Mouse (Mus musculus) forebrain, embryonic 13.5 days (tissue): ENCODE results near the gene Rad51ap2. TPM values are rescaled to one million over a fixed set of nuclear protein-coding genes. Genes with fewer than 3 reads are reported as not detected.

Experiments used
- ATAC-seq: fragments of 200-750 bp; cut with Nextera tagmentation; 2 replicates; pipeline ENCODE4 v1.8.0; 2017
- H3K27ac ChIP-seq: fragments of 300-500 bp; sonication (generic); 2 replicates; pipeline ENCODE4 v1.5.1; 2015; ENCODE audit warnings: inconsistent platforms, mild to moderate bottlenecking, moderate library complexity
- H3K27me3 ChIP-seq: fragments of 300-500 bp; sonication (generic); 2 replicates; pipeline ENCODE4 v1.6.1; 2015; ENCODE audit warnings: mild to moderate bottlenecking, inconsistent platforms
- H3K36me3 ChIP-seq: fragments of 300-500 bp; sonication (generic); 2 replicates; pipeline ENCODE4 v1.6.1; 2015; ENCODE audit warnings: mild to moderate bottlenecking, inconsistent platforms; ENCODE audit not compliant: poor library complexity, severe bottlenecking
- H3K4me1 ChIP-seq: fragments of 300-500 bp; sonication (generic); 2 replicates; pipeline ENCODE4 v1.6.1; 2015; ENCODE audit warnings: inconsistent platforms
- H3K4me2 ChIP-seq: fragments of 300-500 bp; sonication (generic); 2 replicates; pipeline ENCODE4 v1.6.1; 2015; ENCODE audit warnings: inconsistent platforms, mild to moderate bottlenecking, moderate library complexity
- H3K4me3 ChIP-seq: fragments of 300-500 bp; sonication (generic); 2 replicates; pipeline ENCODE4 v1.5.1; 2015; ENCODE audit warnings: mild to moderate bottlenecking, inconsistent platforms
- H3K9ac ChIP-seq: fragments of 300-500 bp; sonication (generic); 2 replicates; pipeline ENCODE4 v1.6.1; 2015; ENCODE audit warnings: mild to moderate bottlenecking, inconsistent platforms
- H3K9me3 ChIP-seq: fragments of 300-500 bp; sonication (generic); replicated peaks from 2 replicates; pipeline ENCODE4 v1.6.1; 2016; ENCODE audit warnings: inconsistent platforms
- WGBS: fragments of 180-500 bp; shearing (Covaris S2); methylation state at CpG from one replicate; pipeline ENCODE4 v1.1.7; 2015; 5-methylcytosine and 5-hydroxymethylcytosine counted together
- polyA plus RNA-seq: library from polyadenylated mRNA; unstranded; fragments of >200 nt; fragmentation: Nextera tagmentation; extraction: Ambion mirVana; gene quantifications from 2 replicates; pipeline ENCODE4 v1.2.1, GENCODE M21; 2015

The Rad51ap2 gene
- polyA plus RNA-seq, 1 experiment from 2014 or later, result 0.25 TPM

- H3K4me2 ChIP-seq, result peak overlapping the region; percentile 62
- WGBS, result 18% methylated on average over 23 of the region's 23 CpGs
- peak overlapping the region; percentile 23 for H3K4me3 ChIP-seq
- no peaks in the 10 kb centered on the region for H3K36me3 ChIP-seq
- peak overlapping the region; percentile 54; the same call in 1 of the 2 replicates for H3K9ac ChIP-seq
- ATAC-seq, result peak; percentile 14; the same call in 1 of the 2 replicates
- no peaks in the 10 kb centered on the region for H3K9me3 ChIP-seq
- no peak overlapping the region for H3K27ac ChIP-seq
- peaks cover 5% of the 10 kb centered on the region for H3K27me3 ChIP-seq
- peaks cover 20% of the 10 kb centered on the region for H3K4me1 ChIP-seq
Measured at GRCm38 (mm10) chr12:11437907-11438447, 17.9 kb upstream of the Rad51ap2 start.

GRCm38 (mm10) chr12:11454146-11454545 is 1.7 kb upstream of the Rad51ap2 start:
- Histone ChIP-seq H3K36me3 (no peaks in the 10 kb centered on the region), H3K4me2 (no peak overlapping the region), H3K27me3 (0 out of 2 replicates have a peak, but pooled peaks cover 5% of the 10 kb centered on the region), H3K4me3 (no peak overlapping the region), H3K9ac (no peak overlapping the region), H3K9me3 (no peaks in the 10 kb centered on the region), H3K27ac (no peak overlapping the region), H3K4me1 (no peaks in the 10 kb centered on the region)
- no peak for ATAC-seq
- 68% methylated on average over 5 of the region's 5 CpGs for WGBS

DNA sequence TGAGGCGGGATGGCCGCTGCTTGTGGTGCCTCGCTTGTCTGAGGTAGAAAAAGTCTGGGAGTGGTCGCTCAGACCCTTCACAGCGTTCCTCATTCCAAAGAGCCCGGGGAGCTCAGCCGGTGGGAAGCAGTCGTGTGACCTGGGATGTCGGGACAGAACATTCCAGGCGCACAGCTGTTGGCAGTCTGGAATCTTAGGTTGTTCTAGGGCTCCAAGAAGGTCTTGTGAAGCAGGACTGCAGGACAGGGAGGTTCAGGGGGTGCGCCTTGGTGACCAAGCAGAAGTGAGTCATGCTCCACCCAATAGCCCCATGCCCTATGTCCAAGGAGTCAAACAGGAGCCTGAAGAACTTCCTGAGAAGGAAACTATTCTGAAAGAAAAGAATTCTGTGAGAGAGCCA is 334 bp downstream of the Rad51ap2 start:
- 6% methylated on average over 11 of the region's 11 CpGs for WGBS
- Histone ChIP-seq H3K4me3 (peak overlapping the region; percentile 59), H3K27ac (no peak overlapping the region)

DNA sequence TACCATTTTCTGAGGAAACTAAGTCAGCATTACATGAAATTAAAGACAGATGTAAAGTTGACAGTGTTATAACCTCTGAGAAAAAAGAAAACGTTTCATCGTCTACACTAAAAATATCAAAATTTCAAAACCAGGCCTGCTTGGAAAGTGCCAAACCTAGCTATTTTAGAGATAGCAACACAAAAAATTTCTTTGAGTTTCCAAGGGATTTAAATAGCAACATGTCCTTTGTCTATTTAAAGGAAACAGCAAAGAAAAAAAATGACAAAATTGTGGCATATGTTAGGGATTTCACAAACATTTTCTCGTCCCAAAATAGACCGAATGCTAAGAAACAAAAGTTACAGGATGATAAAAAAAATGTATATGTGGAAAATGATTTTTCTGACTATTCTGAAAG is 753 bp downstream of the Rad51ap2 start:
- Histone ChIP-seq H3K9me3 (no peaks in the 10 kb centered on the region), H3K9ac (no peak overlapping the region), H3K27ac (no peak overlapping the region), H3K4me1 (no peaks in the 10 kb centered on the region), H3K27me3 (0 out of 2 replicates have a peak, but pooled peaks cover 5% of the 10 kb centered on the region), H3K4me3 (peak overlapping the region; percentile 59; the same call in 1 of the 2 replicates), H3K36me3 (no peaks in the 10 kb centered on the region), H3K4me2 (peak overlapping the region; percentile 85)
- no peak for ATAC-seq
- WGBS, result 87% methylated on average over 4 of the region's 4 CpGs

More for the DNA sequence above, 334 bp downstream of the Rad51ap2 start:
- ATAC-seq, result no peak
- H3K9ac ChIP-seq, result peak overlapping the region; percentile 70
- H3K9me3 ChIP-seq, result no peaks in the 10 kb centered on the region
- no peaks in the 10 kb centered on the region for H3K36me3 ChIP-seq
- H3K4me2 ChIP-seq, result peak overlapping the region; percentile 85
- H3K4me1 ChIP-seq, result no peaks in the 10 kb centered on the region
- H3K27me3 ChIP-seq, result 0 out of 2 replicates have a peak, but pooled peaks cover 5% of the 10 kb centered on the region

Other genes starting within 250 kb of the Rad51ap2 start
- gene Msgn1, start 247.1 kb upstream of the Rad51ap2 start, polyA plus RNA-seq, result not detected in 2 replicates
- 8.0 and 9.2 TPM in 2 replicates for gene Gen1, start 190.3 kb upstream of the Rad51ap2 start, polyA plus RNA-seq
- gene Smc6, start 190.2 kb upstream of the Rad51ap2 start, polyA plus RNA-seq, result 159 and 178 TPM in 2 replicates
- 3.3 and 4.8 TPM in 2 replicates for gene Vsnl1, start 19.5 kb upstream of the Rad51ap2 start, polyA plus RNA-seq